Comparison of ENCODE assay signal across 8 mouse cellular contexts in genomic region chr10:128900698-128901097, GRCm38 (mm10). TPM values are rescaled to one million over a fixed set of nuclear protein-coding genes. Genes with fewer than 3 reads are reported as not detected.
DNase-seq lines count a peak whose midpoint lies in the region; ATAC-seq and TF ChIP-seq lines count a peak whose summit lies in the region.

Cd63 (plus strand) TSS chr10:128900989.

- no peak within 1 kb of the TSS for H3K4me2 ChIP-seq in forebrain, embryonic 15.5 days (replicated peaks)
- H3K4me2 ChIP-seq in limb, embryonic 15.5 days, result no peak within 1 kb of the TSS
- no peak within 1 kb of the TSS for H3K4me2 ChIP-seq in stomach, postnatal 0 days (replicated peaks; ENCODE audit: low read depth)

- in situ Hi-C loops in Patski (cut with MboI; ENCODE audit: low pct_unique_long_range_greater_than_20kb), result loop anchor here (25.0 kb wide), 1 partner anchor 1238 kb away; the partner anchor contains the start of genes Nab2 and Nemp1

- no peaks in the 10 kb centered on the region for H3K9me3 ChIP-seq in forebrain, embryonic 15.5 days
- H3K9me3 ChIP-seq in hindbrain, embryonic 10.5 days, result no peaks in the 10 kb centered on the region
- no peaks in the 10 kb centered on the region for H3K9me3 ChIP-seq in limb, embryonic 15.5 days
- no peaks in the 10 kb centered on the region for H3K9me3 ChIP-seq in stomach, postnatal 0 days (ENCODE audit: control insufficient read depth, low read length)

- H3K4me1 ChIP-seq in forebrain, embryonic 15.5 days, result peaks cover 15% of the 10 kb centered on the region
- H3K4me1 ChIP-seq in hindbrain, embryonic 10.5 days (replicated peaks), result peaks cover 12% of the 10 kb centered on the region
- peaks cover 13% of the 10 kb centered on the region for H3K4me1 ChIP-seq in limb, embryonic 15.5 days
- no peaks in the 10 kb centered on the region for H3K4me1 ChIP-seq in stomach, postnatal 0 days (replicated peaks; ENCODE audit: control insufficient read depth, insufficient read depth)

- POLR2A ChIA-PET in Patski (lab: Charles Lee), result no interaction called here

- 80% methylated on average over 3 of the region's 3 CpGs for WGBS in forebrain, embryonic 15.5 days
- 85% methylated on average over 3 of the region's 3 CpGs for WGBS in hindbrain, embryonic 10.5 days
- 86% methylated on average over 3 of the region's 3 CpGs for WGBS in limb, embryonic 15.5 days
- 53% methylated on average over 3 of the region's 3 CpGs for WGBS in stomach, postnatal 0 days

- no peak for TF ChIP-seq CTCF in Patski (IDR thresholded peaks at IDR 0.05)
- TF ChIP-seq CTCF in stomach, postnatal 0 days (IDR thresholded peaks at IDR 0.05; ENCODE audit: low read depth), result no peak

- H3K36me3 ChIP-seq in forebrain, embryonic 15.5 days, result no peaks in the 10 kb centered on the region
- H3K36me3 ChIP-seq in hindbrain, embryonic 10.5 days, result no peaks in the 10 kb centered on the region
- no peaks in the 10 kb centered on the region for H3K36me3 ChIP-seq in limb, embryonic 15.5 days
- no peaks in the 10 kb centered on the region for H3K36me3 ChIP-seq in stomach, postnatal 0 days (ENCODE audit: control insufficient read depth, insufficient read depth, low read length)

- H3K4me3 ChIP-seq in forebrain, embryonic 15.5 days, result no peak within 1 kb of the TSS
- H3K4me3 ChIP-seq in hindbrain, embryonic 10.5 days, result no peak within 1 kb of the TSS
- H3K4me3 ChIP-seq in limb, embryonic 15.5 days, result no peak within 1 kb of the TSS
- H3K4me3 ChIP-seq in stomach, postnatal 0 days (ENCODE audit: low read depth, low read length), result no peak within 1 kb of the TSS

- CTCF ChIA-PET in Patski (lab: Charles Lee), result interaction anchor here (1.6 kb wide), 1 partner anchor 13 kb away, joined by 4 read pairs; no protein-coding TSS in a partner anchor

- H3K9ac ChIP-seq in forebrain, embryonic 15.5 days (replicated peaks), result no peak within 1 kb of the TSS
- no peak within 1 kb of the TSS for H3K9ac ChIP-seq in limb, embryonic 15.5 days
- no peak within 1 kb of the TSS for H3K9ac ChIP-seq in stomach, postnatal 0 days (ENCODE audit: low read length)

- no peaks in the 10 kb centered on the region for H3K27me3 ChIP-seq in Patski
- H3K27me3 ChIP-seq in forebrain, embryonic 15.5 days, result 0 out of 2 replicates have a peak, but pooled peaks cover 6% of the 10 kb centered on the region
- H3K27me3 ChIP-seq in hindbrain, embryonic 10.5 days (ENCODE audit: insufficient read depth, poor library complexity, severe bottlenecking), result peaks cover 20% of the 10 kb centered on the region
- H3K27me3 ChIP-seq in limb, embryonic 15.5 days, result peaks cover 11% of the 10 kb centered on the region
- no peaks in the 10 kb centered on the region for H3K27me3 ChIP-seq in stomach, postnatal 0 days (ENCODE audit: control insufficient read depth, insufficient read depth, low read length)

- no peak for TF ChIP-seq EP300 in stomach, postnatal 0 days (optimal IDR thresholded peaks at IDR 0.05)

- DNase-seq in adrenal gland, adult 18-20 months (ENCODE audit: low spot score in 2 of 2), result no peak
- no peak for DNase-seq in adrenal gland, adult (ENCODE audit: inconsistent age in 2 of 2, low spot score in 1 of 2)
- DNase-seq in Patski (ENCODE audit: low read depth, low spot score), result no peak
- no peak for DNase-seq in hindbrain, embryonic 10.5 days (ENCODE audit: low spot score)
- DNase-seq in stomach, postnatal 0 days (ENCODE audit: low spot score), result peak; percentile 21
- DNase-seq in spleen, postnatal 14 days (ENCODE audit: low spot score in 2 of 2), result no peak

- ATAC-seq in Patski, result no peak
- no peak for ATAC-seq in forebrain, embryonic 15.5 days (replicated peaks)
- ATAC-seq in limb, embryonic 15.5 days (ENCODE audit: insufficient number of reproducible peaks, low FRiP score, low TSS enrichment, low read depth), result no peak
- ATAC-seq in stomach, postnatal 0 days (ENCODE audit: low FRiP score, low TSS enrichment), result peak; percentile 88

- no peak within 1 kb of the TSS for H3K27ac ChIP-seq in forebrain, embryonic 15.5 days (replicated peaks)
- H3K27ac ChIP-seq in hindbrain, embryonic 10.5 days, result no peak within 1 kb of the TSS
- no peak within 1 kb of the TSS for H3K27ac ChIP-seq in limb, embryonic 15.5 days
- H3K27ac ChIP-seq in stomach, postnatal 0 days (replicated peaks), result no peak within 1 kb of the TSS

RNA-seq across cellular contexts. Expression of gene Cd63, which starts in this region (rescaled TPM):
- total RNA-seq in adrenal gland, adult 18-20 months (2021), result 100 to 1,000 TPM; 288 to 358 TPM
- 2,035 TPM for polyA plus RNA-seq in Patski (2021)
- polyA plus RNA-seq in forebrain, embryonic 15.5 days (2015; fragmentation: Nextera tagmentation; extraction: Ambion mirVana), result 125 and 142 TPM in 2 replicates
- 240 and 253 TPM in 2 replicates for polyA plus RNA-seq in hindbrain, embryonic 10.5 days (2016; fragmentation: Nextera tagmentation; extraction: Ambion mirVana)
- 1,128 and 1,135 TPM in 2 replicates for polyA plus RNA-seq in limb, embryonic 15.5 days (2015; fragmentation: Nextera tagmentation; extraction: Ambion mirVana)
- 760 and 773 TPM in 2 replicates for polyA plus RNA-seq in stomach, postnatal 0 days (2015; fragmentation: Nextera tagmentation; extraction: Ambion mirVana)
